Mouse (Mus musculus): ENCODE measurements at regions not wholly inside any gene's neighbourhood (a gene's known extent, or its start where the extent isn't known, plus 50 kb on each side); places are given as distances from the start of the nearest gene placed in this dataset.

DNA sequence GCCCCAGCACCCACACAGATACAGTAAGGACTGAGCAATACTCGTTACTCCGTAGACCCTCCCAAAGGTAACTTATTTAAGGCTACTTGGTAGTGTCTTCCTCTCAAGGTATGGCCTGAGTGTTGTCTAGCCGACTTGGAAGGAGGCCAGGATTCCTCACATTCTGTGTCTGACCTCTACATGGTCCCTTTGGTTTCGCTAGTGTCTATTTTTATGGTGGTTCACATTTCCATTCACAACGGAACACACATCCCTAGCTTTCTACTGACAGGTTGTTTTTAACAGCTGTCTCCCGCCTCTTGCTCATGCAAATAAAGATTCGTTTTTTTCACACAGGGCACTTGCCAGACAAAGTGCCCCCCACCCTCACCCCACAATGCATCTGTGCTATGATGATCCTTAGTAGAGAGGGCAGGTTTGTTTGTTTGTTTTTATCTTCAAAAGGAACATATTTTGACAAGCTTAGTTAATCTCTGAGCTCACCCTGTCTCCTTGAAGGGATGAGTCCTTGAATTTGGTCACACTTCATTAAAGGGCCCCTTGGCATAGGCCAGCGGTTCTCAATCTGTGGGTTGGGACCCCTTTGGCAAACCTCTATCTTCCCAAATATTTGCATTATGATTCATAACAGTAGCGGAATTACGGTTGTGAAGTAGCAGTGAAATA lies 52.7 kb downstream of the Phlda1 start:
- no peak for DNase-seq (ENCODE audit: inconsistent age in 2 of 2, low spot score in 1 of 2)

DNA sequence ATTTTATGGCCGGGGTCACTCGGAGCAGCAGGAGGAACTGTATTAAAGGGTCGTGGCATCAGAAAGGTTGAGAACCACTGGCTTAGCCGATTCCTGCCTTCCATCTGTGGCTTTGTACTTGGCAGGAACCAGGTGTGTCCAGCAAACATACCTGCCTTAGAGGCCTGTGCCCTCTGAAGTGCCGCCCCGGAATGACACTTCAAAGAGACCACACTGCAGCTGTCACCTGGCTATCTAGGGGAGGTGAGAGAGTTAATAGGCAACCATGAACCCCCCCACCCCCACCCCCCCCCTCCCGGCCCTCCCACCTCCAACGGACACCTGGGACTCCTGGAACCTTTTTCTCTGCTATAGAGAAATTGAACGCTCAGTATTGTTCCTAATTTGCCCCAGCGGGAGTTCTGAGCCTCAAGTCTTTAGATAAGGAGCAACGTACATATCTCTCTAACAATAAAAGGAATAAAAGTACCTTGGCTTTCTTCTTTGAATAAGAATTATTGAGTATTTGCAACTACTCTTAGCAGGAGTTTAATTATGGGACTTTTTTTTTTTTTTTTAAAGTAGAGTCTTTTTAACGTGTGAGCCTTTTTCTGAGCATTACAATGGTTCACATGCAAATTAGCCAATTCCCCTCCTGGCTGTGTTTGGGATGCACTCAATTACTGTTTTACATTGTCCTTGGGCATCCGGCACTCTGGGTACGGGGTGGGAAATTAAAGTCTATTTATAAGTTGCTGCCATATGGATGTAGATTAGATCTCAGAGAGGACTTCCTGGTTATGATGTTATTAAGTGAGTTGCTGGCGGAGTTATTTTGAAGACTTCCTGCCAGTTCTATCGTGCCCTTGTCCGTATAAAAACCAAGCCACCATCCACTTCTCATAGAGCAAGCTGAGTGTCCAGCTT lies 53.5 kb downstream of the Phlda1 start:
- DNase-seq (ENCODE audit: inconsistent age in 2 of 2, low spot score in 1 of 2): no peak

- DNase-seq (ENCODE audit: inconsistent age in 2 of 2, low spot score in 1 of 2): no peak
Observed at GRCm38 (mm10) chr10:111562628-111563027, 56.5 kb downstream of the Phlda1 start.

- DNase-seq (ENCODE audit: inconsistent age in 2 of 2, low spot score in 1 of 2): peak; percentile 56 to 84
Observed at GRCm38 (mm10) chr10:111566873-111567381, 60.8 kb downstream of the Phlda1 start.

DNA sequence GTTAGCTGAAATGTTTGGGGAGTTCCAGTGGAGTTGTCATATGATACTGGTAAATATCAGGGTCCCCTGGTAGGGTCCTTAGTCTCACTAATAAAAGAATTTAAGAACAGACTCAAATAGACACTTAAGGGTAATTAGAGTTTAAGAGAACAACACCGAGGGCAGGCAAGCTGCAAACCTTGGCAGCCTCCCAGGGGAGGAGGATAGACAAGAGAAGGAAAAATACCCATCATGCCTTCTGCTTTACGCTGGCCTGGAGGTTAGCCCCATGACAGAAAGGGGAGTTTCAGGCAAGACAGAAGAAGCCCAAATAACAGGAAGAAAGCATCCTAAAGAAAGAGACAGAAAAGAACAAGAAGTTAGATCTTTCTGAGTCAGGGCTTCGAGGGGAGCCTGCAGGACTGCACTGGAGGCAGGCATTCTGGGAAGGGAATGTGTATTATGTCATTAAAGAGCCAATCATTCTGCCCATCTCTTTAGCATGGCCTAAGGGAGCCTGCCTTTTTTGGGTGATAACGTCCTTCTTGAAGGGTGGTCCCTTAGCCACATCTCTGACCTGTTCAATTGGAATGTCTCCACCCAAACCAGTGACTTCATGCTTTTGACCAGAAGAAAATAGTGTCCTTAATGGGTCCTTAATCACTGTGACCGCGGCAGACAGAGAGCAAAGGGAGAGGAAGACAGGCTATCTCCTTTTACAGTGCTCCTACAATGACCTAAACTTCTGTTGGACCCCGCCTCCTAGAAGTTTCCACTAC lies 64.6 kb downstream of the Phlda1 start:
- DNase-seq (ENCODE audit: inconsistent age in 2 of 2, low spot score in 1 of 2): no peak

DNA sequence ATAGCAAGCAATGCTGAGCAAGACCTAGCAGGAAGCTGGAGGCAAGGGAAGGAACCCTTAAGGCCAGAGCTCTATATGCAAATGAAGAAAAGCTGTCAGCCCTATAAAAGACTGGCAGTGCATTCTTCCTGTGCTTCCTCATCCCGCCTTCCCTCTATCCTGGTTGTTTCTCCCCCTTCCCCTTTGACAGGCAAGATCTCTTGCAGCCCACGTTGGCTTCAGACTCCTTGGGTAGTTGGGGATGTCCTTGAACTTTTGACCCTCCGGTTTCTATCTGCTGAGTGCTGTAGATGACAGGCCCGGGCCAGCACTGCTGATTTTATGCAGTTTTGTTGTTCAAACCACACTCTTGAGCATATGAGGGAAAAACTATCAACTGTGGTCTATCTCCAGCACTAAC lies 68.1 kb downstream of the Phlda1 start:
- no peak for DNase-seq (ENCODE audit: inconsistent age in 2 of 2, low spot score in 1 of 2)

GRCm38 (mm10) chr10:111574812-111575211 lies 68.7 kb downstream of the Phlda1 start:
- no peak for DNase-seq (ENCODE audit: inconsistent age in 2 of 2, low spot score in 1 of 2)

GRCm38 (mm10) chr10:111575256-111575655 lies 69.2 kb downstream of the Phlda1 start:
- no peak for DNase-seq (ENCODE audit: inconsistent age in 2 of 2, low spot score in 1 of 2)

GRCm38 (mm10) chr10:111575926-111576325 lies 69.8 kb downstream of the Phlda1 start:
- DNase-seq (ENCODE audit: inconsistent age in 2 of 2, low spot score in 1 of 2): peak; percentile 53 to 79

DNA sequence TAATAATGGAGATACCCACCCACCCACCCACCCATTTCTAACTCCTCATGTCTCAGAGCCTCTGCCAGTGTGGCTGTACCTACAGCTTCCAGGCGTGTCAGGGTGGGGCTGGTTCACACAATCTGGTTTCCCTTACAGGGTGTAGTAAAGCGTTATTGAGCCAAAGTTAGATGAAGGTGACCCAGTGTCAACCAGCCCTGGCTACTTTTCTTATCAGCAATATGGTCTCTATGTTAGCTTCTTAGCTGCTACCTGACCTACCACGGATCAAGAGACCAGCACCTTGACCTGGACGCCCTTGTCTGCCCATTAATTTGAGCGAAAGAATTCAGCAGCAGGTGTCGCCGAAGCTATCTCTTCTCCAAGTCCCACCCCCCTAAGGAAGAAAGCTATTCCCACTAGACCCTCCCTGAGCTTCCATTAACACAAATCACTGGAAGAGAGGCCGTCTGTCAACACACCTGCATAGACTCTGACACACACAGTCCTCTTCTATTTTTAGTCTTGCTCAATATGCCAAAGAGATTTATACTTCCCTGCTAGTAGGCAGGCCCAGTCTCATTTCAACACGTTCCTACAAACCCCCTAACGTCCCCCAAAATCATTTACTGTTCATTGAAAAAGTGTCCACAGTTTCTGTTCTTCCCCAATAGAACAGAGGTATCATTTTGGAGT lies 70.4 kb downstream of the Phlda1 start:
- peak in 1 of 2 experiments; percentile 47 for DNase-seq (ENCODE audit: inconsistent age in 2 of 2, low spot score in 1 of 2)

GRCm38 (mm10) chr10:111578536-111578935 lies 72.5 kb downstream of the Phlda1 start:
- DNase-seq (ENCODE audit: inconsistent age in 2 of 2, low spot score in 1 of 2): peak in 1 of 2 experiments; percentile 78

GRCm38 (mm10) chr10:111579481-111579880 lies 73.4 kb downstream of the Phlda1 start:
- peak in 1 of 2 experiments; percentile 75 for DNase-seq (ENCODE audit: inconsistent age in 2 of 2, low spot score in 1 of 2)

DNA sequence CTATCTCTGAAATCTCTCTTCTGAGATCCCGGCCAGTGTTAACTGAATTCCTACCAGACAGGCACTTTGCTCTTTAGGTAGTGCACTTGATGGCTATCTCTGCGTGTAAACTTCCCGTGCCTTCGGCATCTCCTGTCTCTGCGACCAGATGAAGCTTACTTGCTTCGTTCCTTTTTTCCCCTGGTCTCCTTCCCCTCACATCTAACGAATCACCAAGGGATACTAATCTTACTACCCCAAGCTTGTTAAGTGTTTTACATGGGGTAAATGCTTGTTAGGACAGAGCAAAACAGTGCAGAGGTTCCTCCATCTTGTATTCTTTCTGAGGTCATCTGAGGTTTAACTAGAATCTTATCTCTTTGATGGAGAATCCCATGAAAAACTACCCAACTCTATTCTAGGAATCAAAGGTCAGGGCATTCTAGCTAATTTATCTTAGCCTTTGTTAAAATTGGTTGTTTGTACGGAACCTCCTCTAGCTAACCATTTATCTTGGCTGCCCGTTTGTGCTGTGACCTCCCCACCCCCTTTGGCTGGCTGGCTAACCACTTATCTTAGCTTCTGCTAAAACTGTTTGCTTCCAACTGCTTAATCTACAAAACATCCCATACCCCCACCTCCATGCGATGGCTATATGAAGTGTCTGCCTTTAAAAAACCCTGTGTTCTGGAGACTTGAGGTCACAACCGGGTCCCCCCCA lies 74.5 kb downstream of the Phlda1 start:
- DNase-seq (ENCODE audit: inconsistent age in 2 of 2, low spot score in 1 of 2): peak; percentile 67 to 93

DNA sequence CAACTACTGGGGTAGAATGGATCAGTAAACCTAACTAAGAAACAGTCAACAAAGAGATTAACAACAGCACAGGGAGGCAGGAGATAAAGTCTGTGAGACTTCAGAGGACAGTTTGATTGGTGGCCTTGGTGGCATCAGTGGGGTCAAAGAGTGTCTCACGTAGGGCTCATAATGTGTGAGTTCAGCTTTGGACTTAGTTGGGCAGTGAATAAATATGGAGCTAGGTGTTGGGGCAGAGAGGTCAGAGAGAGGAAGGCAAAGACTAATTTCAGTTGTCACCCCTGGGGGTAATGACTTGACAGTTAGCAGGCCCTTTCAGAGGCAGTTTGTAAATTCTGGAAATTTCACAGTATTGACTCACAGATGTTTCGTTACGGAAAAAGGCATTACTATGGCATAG lies 75.8 kb downstream of the Phlda1 start:
- DNase-seq (ENCODE audit: inconsistent age in 2 of 2, low spot score in 1 of 2): peak in 1 of 2 experiments; percentile 46

DNA sequence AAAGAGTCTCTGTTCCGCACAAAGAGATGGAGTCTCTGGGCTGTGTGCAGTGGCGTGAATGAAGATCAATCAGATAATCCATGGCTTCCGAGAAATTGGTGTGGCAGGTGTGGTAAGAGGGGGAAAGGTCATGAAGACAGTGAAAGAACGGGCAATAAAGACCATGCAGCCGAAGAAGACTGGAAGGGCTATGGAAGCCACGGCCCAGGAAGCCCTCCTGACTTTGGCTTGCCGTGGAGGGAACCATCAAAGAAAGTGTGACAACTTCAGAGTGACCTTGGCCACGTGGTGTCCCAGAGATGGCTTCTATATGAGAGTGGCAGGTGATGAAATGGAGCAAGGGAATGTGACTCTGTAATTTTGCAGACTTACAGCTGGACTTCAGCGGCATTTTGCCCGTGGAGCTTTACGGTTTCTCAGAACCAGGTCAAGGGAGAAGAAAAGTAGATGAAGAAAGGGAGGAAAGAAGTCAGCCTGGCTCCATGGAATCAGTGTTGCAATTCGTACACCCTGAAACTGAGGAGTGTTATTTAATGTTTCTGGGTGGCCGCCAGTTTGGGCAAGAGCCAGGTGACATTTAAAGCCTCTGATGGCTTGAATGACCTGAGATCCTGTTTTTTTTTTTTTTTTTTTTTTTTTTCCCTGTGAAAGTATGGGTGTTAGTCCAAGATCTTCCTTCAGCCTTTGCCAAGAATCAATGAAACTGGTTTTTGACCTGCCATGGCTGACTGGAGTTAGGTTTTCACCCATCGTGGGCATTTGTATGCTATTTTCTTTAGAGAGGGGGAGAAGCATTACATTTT lies 76.4 kb downstream of the Phlda1 start:
- DNase-seq (ENCODE audit: inconsistent age in 2 of 2, low spot score in 1 of 2): peak; percentile 87 to 97

GRCm38 (mm10) chr10:111583124-111583743 lies 77.1 kb downstream of the Phlda1 start:
- DNase-seq (ENCODE audit: inconsistent age in 2 of 2, low spot score in 1 of 2): peak in 1 of 2 experiments; percentile 41

DNA sequence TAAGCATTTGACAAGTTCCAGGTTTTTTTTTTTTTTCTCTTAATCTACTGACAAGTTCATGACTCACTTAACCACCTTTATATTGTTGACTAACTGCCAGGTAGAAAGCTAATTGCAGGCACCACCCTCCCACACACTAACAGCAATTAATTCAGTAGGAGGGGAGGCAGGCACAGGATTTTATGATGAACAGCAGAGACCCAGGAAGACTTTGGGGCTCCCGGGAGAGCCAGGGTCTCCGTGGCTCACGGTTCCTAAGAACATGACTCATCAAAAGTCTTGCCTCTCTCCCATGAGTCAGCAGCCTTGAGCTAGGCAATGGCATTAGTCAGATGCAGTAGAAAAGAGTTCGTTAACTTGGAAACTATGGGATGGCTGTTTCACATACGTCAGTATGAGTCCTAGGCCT lies 77.7 kb downstream of the Phlda1 start:
- DNase-seq (ENCODE audit: inconsistent age in 2 of 2, low spot score in 1 of 2): peak; percentile 83 to 93

DNA sequence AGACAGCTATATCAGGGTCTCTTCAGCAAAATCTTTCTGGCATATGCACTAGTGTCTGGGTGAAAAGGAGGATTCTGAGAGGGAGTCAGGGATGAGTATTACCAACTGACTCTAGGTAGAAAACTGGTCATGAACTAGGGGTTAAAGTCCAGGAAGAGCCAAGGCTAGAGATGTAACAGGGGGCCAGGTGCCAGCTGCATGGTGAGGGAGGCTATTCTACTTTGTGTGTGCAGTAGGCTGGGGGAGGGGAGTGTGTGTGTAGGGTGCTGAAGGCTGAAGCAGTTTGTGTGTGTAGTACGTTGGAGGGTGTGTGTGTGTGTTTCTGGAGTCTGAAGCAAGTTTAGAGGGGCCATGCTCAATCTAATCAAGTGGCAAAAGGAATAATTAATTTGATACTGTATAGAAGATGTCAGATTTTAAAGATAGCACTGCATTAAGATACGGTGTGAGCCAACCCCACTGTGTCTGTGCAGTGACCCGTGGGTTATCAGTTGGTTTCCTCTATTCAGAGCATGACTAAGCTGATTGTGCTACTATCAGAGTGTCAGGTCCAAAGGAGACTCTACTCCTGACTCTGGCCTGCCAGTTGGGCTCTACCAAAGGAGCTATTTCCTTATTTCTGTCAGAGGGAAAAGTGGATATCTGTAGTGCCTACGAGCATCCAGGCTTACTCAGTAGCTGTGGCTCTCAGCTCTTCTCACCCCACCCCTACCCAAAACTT lies 82.0 kb downstream of the Phlda1 start:
- peak in 1 of 2 experiments; percentile 66 for DNase-seq (ENCODE audit: inconsistent age in 2 of 2, low spot score in 1 of 2)

Data from adrenal gland, adult (tissue).